Mouse (Mus musculus): ENCODE data around the gene Gpc3.
"Not testable (repeated sequence)": the region's sequence is repeated elsewhere in the genome, so short reads cannot be mapped to it uniquely, and the experiment has no call there.

Gene Gpc3

DNA sequence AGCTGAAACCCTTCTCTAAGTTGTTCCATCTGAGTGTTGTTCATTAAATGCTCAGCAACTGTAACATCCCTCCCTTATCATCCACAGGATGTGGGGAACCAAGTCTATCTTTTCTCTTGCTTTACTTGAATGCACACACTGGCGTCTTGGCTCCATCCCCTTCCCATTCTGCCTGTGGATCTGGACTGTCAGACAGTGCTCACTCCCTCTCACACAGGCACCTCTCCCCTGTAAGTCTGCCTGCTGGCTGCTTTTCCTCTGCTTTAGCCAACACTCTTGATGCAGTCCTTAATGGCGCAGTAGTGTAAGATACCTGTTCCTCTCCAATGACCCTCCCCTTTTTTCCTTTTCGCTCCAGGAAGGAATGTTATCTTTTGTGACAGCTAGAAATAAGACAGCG is 331.7 kb downstream of the Gpc3 start:
- DNase-seq (ENCODE audit: extremely low read depth, low read depth, low spot score), result no peak

DNA sequence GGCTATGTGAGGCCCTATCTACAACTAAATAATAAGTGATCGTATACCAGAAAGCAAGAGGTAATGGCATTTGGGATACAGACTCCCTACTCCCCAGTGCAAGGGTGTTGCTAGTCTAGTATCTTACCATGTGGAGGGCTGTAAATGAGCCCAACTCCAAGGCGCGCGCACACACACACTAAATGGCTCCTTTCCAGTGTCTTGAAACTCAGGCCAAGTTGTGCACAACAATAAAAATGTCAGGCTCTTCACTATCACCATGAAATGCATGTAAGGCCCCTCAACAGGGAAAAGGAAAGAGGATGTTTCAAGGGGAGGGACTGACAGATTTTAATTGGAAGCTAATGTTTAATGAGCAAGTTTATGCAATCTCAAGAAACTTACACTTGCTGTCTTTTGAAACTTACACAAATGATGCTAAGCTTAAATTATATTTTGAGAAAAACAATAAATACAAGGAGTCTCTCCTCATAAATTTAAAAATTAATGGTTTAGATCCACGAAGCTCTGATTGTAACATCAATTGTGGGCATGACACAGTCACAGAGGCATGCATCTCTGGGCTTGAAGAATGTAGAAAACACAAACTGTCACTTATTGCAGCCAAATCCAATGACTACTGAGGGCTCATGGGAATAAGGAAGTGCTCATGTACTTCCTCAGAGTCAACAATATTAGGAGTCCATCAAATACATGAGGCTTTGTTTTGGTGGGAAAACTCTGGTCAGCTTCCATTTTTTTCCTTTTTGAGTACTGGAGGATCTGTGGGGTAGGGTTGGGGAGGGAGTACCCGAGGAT is 332.4 kb downstream of the Gpc3 start:
- no peak for DNase-seq (ENCODE audit: extremely low read depth, low read depth, low spot score)

- DNase-seq (ENCODE audit: extremely low read depth, low read depth, low spot score), result no peak
These were observed 334.9 kb downstream of the Gpc3 start for GRCm38 (mm10) chrX:52278687-52279359.

GRCm38 (mm10) chrX:52277599-52277998 is 336.2 kb downstream of the Gpc3 start:
- no peak for DNase-seq (ENCODE audit: extremely low read depth, low read depth, low spot score)

- DNase-seq (ENCODE audit: extremely low read depth, low read depth, low spot score), result no peak
These were observed 340.7 kb downstream of the Gpc3 start for GRCm38 (mm10) chrX:52273016-52273415.

- no peak for DNase-seq (ENCODE audit: extremely low read depth, low read depth, low spot score)
These were observed 351.8 kb downstream of the Gpc3 start for GRCm38 (mm10) chrX:52261991-52262390.

DNA sequence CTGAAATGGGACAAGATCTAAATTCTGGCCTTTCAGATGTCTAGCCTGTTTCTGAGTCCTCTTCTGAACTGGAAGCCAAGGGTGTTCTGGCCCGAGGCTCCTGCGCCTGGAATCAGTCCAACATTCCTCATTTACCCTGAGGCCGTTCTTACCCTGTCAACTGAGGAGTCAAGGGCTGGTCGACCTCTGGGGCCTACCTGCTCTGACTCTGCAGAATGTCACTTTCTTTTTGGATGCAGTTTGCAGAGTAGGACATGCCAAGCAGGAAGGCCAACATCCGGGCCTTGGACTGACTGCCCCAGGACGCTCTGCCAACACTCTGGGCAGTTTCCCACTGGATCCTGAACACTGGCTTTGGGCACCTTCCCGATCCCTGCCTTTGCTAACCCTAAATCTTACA is 352.2 kb downstream of the Gpc3 start:
- no peak for DNase-seq (ENCODE audit: extremely low read depth, low read depth, low spot score)

- DNase-seq (ENCODE audit: extremely low read depth, low read depth, low spot score), result not testable (repeated sequence)
These were observed 354.0 kb downstream of the Gpc3 start for GRCm38 (mm10) chrX:52259771-52260170.

DNA sequence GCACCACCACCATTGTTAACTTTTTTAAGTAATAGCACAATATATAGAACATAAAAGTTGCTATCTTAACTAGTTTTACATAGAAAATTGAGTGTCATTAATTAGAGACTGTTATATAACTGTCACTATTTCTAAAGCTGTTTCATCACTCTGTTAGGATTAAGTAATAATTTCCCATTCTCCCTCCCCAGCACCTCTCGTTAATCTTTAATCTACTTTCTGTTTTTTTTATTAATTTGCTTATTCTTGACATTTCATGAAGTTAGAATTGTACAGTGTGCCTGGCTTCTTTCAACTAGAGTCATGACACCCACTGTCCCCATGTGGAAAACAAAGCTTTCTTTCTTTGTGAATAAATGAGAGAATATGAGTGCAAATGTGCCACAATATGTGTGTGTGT is 359.2 kb downstream of the Gpc3 start:
- DNase-seq (ENCODE audit: extremely low read depth, low read depth, low spot score), result no peak

GRCm38 (mm10) chrX:52245694-52246297 is 368.0 kb downstream of the Gpc3 start:
- no peak for DNase-seq (ENCODE audit: extremely low read depth, low read depth, low spot score)

GRCm38 (mm10) chrX:52237470-52237869 is 376.3 kb downstream of the Gpc3 start:
- no peak for DNase-seq (ENCODE audit: extremely low read depth, low read depth, low spot score)

DNA sequence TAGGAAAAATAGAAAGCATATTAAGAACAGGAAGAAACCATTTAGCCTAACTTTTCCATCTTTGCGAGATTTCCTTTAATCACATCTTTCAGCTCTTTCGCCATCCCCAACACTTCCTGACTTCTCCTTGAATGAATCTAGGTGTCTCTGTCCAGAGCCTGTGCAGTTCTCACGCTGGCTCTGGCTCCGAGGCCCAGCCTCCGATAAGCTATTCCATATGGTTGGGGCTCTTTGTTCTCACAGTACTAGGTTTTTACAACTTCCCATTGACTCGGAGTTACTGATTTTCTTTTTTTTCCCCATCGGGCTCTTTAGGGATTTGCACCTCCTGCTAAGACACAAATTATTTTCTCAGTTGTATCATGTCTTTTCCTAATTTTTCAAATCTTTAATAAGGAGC is 381.8 kb downstream of the Gpc3 start:
- no peak for DNase-seq (ENCODE audit: extremely low read depth, low read depth, low spot score)

DNA sequence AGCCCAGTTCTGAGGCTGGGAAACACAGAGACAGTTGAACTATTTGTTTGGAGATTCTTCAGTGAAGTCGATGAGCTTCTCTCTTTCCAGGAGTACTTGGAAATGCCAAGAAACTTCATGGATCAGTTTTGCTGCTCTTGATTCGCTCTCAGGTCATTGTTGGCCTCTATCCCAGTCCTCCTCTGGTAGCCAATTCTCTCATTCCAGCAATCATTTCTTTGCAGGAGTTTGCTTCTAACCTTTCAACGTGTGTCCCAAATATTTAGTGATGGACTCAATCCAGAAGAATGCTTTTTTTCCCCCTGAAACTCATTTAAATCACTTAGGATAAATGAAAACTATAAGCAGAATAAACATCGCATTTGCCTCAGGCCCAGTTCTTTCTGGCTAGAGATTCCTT is 383.0 kb downstream of the Gpc3 start:
- DNase-seq (ENCODE audit: extremely low read depth, low read depth, low spot score), result no peak
